Mouse (Mus musculus) kidney, postnatal 0 days (tissue): ENCODE results near the gene Gss. TPM values are rescaled to one million over a fixed set of nuclear protein-coding genes. Genes with fewer than 3 reads are reported as not detected.

Source experiments
- ATAC-seq: fragments of 200-750 bp; cut with Nextera tagmentation; replicated peaks from 2 replicates; pipeline ENCODE4 v1.8.0; 2017; ENCODE audit warnings: low read depth, moderate number of reproducible peaks, moderate TSS enrichment, moderate library complexity; ENCODE audit not compliant: low FRiP score
- DNase-seq: peaks from one replicate; pipeline ENCODE4 v3.0.0-alpha.2; 2016; ENCODE audit warnings: low spot score
- H3K27ac ChIP-seq: fragments of 300-500 bp; sonication (generic); 2 replicates; pipeline ENCODE4 v1.5.1; 2014; ENCODE audit warnings: mild to moderate bottlenecking
- H3K27me3 ChIP-seq: fragments of 300-500 bp; sonication (generic); 2 replicates; pipeline ENCODE4 v1.6.1; 2014; ENCODE audit warnings: low read length, mixed read lengths; ENCODE audit not compliant: insufficient read depth
- H3K36me3 ChIP-seq: fragments of 300-500 bp; sonication (generic); 2 replicates; pipeline ENCODE4 v1.6.1; 2014; ENCODE audit warnings: low read length, mixed read lengths; ENCODE audit not compliant: insufficient read depth
- H3K4me1 ChIP-seq: fragments of 300-500 bp; sonication (generic); replicated peaks from 2 replicates; pipeline ENCODE4 v1.6.1; 2014; ENCODE audit warnings: antibody characterized with exemption, low read length, mixed read lengths; ENCODE audit not compliant: insufficient read depth
- H3K4me2 ChIP-seq: fragments of 300-500 bp; sonication (generic); 2 replicates; pipeline ENCODE4 v1.6.1; 2014; ENCODE audit warnings: mild to moderate bottlenecking, low read length, moderate library complexity, mixed read lengths
- H3K4me3 ChIP-seq: fragments of 300-500 bp; sonication (generic); replicated peaks from 2 replicates; pipeline ENCODE4 v1.5.1; 2014; ENCODE audit warnings: low read depth, low read length
- H3K9ac ChIP-seq: fragments of 300-500 bp; sonication (generic); 2 replicates; pipeline ENCODE4 v1.6.1; 2014; ENCODE audit warnings: low read depth, low read length
- H3K9me3 ChIP-seq: fragments of 300-500 bp; sonication (generic); replicated peaks from 2 replicates; pipeline ENCODE4 v1.6.1; 2016; ENCODE audit warnings: low read length, inconsistent platforms, mixed read lengths
- CTCF ChIP-seq: IDR thresholded peaks from 2 replicates; pipeline ENCODE4 v1.5.1; 2016; ENCODE audit warnings: antibody characterized with exemption, low read depth, mild to moderate bottlenecking, moderate library complexity
- WGBS: fragments of 180-500 bp; shearing (Covaris S2); extraction: QIAGEN DNeasy Blood & Tissue Kit; methylation state at CpG from one replicate; pipeline ENCODE4 v1.1.7; 2014; 5-methylcytosine and 5-hydroxymethylcytosine counted together
- polyA plus RNA-seq: library from polyadenylated mRNA; unstranded; fragments of >200 nt; fragmentation: Nextera tagmentation; extraction: Ambion mirVana; gene quantifications from 2 replicates; pipeline ENCODE4 v1.2.1, GENCODE M21; 2015

Gss gene
- 114 and 129 TPM in 2 replicates for polyA plus RNA-seq

DNA sequence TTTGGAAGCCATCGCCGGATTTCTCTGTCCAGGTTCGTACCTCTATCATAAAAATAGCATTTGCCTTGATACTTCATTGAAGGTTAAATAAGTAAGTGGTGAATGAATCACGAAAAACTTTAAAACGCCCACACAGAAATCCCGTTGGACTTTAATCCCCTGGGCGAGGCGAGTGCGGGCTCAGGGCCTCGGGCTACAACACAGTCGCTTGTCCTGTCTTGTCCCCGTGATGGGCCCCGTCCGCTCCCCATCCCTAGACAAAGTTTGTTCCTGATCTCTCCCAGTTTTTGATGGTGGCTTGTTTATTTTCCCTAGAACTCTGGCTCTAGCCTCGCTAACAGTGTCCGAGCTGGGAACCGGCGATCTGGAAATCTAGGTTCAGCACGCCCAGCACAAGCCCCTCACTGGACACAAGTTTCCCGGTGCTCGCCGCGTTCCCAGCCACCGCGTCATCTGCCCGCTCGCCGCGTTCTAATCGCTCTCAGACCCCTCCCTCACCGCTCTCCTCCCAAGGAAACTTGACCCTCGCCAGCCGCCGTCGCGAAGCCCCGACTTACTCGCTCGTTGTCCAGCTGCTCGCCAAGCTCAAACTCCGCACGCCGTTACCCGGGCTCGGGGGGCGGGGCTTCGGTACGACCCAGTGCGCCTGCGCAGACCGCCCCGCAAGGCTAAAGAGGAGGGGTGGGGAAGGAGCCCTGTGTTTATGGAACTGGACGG, at the start of gene Gss:
TSS of gene Gss (minus strand) at position 674 of the 717 bp plus-strand sequence.
- 0% methylated on average over 53 of the region's 53 CpGs for WGBS
- ATAC-seq (peak; percentile 89), DNase-seq (peak; percentile 99)
- Histone ChIP-seq H3K9ac (peak within 1 kb of the TSS; percentile 72), H3K27ac (peak within 1 kb of the TSS; percentile 89), H3K4me1 (peaks cover 4% of the 10 kb centered on the region; the same call in 1 of the 2 replicates), H3K36me3 (no peaks in the 10 kb centered on the region), H3K9me3 (no peaks in the 10 kb centered on the region), H3K27me3 (no peaks in the 10 kb centered on the region), H3K4me3 (peak within 1 kb of the TSS; percentile 52), H3K4me2 (peak within 1 kb of the TSS; percentile 55)
- TF ChIP-seq CTCF, result no peak

GRCm38 (mm10) chr2:155641540-155642472, 49.2 kb upstream of the Gss start:
- Histone ChIP-seq H3K4me2 (no peak overlapping the region), H3K27me3 (no peaks in the 10 kb centered on the region), H3K4me1 (no peaks in the 10 kb centered on the region), H3K9ac (no peak overlapping the region), H3K36me3 (peaks cover 75% of the 10 kb centered on the region), H3K27ac (no peak overlapping the region), H3K9me3 (no peaks in the 10 kb centered on the region), H3K4me3 (no peak overlapping the region)
- no peak for TF ChIP-seq CTCF
- peak; percentile 81 for ATAC-seq
- 76% methylated on average over 18 of the region's 18 CpGs for WGBS
- no peak for DNase-seq

DNA sequence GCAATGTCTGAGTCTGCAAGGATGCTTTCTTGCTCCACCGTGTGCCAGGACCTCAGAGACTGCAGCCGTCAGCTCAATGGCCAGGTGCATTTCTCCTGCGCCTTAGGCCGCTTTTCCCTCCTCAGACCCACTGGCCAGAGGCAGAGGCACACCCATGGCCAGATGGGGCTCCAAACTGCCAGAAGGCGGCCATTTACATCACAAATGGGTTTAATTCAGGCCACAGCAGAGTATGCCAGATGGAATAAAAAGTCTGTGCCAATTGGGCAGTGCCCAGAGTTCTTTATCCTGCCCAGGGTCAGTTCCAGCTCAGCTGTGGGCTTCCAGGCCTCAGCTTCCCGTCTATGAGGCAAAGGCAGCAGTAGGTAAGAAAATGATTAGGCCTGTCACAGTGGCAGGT, 48.0 kb upstream of the Gss start:
- Histone ChIP-seq H3K27ac (no peak overlapping the region), H3K9me3 (no peaks in the 10 kb centered on the region), H3K4me2 (no peak overlapping the region), H3K4me3 (no peak overlapping the region), H3K36me3 (peaks cover 80% of the 10 kb centered on the region), H3K9ac (no peak overlapping the region), H3K27me3 (no peaks in the 10 kb centered on the region), H3K4me1 (no peaks in the 10 kb centered on the region)
- ATAC-seq, result no peak
- WGBS, result 92% methylated on average over 6 of the region's 6 CpGs
- TF ChIP-seq CTCF, result no peak
- DNase-seq, result no peak

DNA sequence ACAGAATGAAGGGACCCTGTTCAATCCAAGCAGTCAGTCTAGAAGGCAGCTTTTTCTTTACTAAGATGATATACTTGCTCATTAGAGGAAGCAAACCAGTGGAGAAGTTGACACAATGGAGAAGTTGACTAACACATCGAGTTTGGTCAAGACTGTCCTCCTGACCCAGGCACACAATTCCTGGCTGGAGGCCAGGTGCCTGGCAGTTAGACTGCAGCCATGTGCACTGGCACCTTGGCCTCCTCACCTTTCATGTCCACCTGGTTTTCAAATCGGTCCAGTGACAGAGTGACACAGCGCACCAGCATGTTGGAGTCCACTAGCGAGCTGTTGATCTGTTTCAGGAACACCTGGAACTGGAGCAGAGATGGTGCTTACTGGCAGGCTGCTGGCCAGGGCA, 44.8 kb upstream of the Gss start:
- Histone ChIP-seq H3K4me3 (no peak overlapping the region), H3K4me2 (no peak overlapping the region), H3K27me3 (no peaks in the 10 kb centered on the region), H3K9ac (no peak overlapping the region), H3K27ac (no peak overlapping the region), H3K36me3 (peaks cover 79% of the 10 kb centered on the region), H3K9me3 (no peaks in the 10 kb centered on the region), H3K4me1 (no peaks in the 10 kb centered on the region)
- no peak for ATAC-seq
- no peak for TF ChIP-seq CTCF
- no peak for DNase-seq
- WGBS, result 84% methylated on average over 4 of the region's 4 CpGs

DNA sequence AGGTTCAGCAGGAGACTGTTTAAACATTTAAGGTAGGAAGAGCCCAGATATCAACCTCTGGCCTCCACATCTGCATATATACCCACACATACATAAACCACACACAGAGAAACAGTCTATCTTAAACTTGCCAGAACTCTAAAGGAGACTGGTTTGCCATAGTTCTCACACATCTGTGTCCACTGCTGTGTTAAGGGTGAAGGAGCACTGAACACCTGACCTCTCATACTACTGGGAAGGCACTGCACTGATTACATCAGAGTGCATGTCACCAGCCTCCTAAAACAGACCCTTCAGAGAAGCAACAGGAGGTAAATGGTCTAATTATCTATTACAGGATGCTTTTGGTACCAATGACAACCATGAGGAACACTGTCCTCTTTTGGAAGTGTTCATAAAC, 44.3 kb upstream of the Gss start:
- H3K4me3 ChIP-seq, result no peak overlapping the region
- H3K4me2 ChIP-seq, result no peak overlapping the region
- ATAC-seq (no peak), DNase-seq (no peak)
- no peak for TF ChIP-seq CTCF
- H3K9me3 ChIP-seq, result no peaks in the 10 kb centered on the region
- H3K27ac ChIP-seq, result no peak overlapping the region
- no peak overlapping the region for H3K9ac ChIP-seq
- no peaks in the 10 kb centered on the region for H3K4me1 ChIP-seq
- peaks cover 74% of the 10 kb centered on the region for H3K36me3 ChIP-seq
- no peaks in the 10 kb centered on the region for H3K27me3 ChIP-seq

DNA sequence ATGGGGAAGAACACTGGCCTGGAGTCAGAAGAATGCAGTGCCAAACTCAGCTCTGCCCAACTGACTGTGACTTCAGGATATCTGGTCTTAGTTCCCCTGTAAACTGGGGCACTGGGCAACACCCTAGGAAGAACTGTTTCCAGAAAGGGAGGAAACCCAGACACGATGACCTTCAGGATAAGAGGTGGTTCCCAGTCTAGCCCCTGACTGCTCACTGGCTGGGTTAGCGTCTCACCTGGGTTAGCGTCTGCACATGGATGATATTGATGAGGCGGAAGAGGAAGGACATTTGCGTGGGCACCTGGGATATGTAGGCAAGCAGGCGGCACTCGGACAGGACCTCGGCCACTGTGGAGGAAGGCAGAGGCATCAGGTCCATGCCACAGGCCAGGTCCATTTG, 43.4 kb upstream of the Gss start:
- no peaks in the 10 kb centered on the region for H3K27me3 ChIP-seq
- H3K4me2 ChIP-seq, result no peak overlapping the region
- peaks cover 64% of the 10 kb centered on the region for H3K36me3 ChIP-seq
- TF ChIP-seq CTCF, result no peak
- ATAC-seq (no peak), DNase-seq (no peak)
- no peaks in the 10 kb centered on the region for H3K9me3 ChIP-seq
- no peaks in the 10 kb centered on the region for H3K4me1 ChIP-seq
- H3K27ac ChIP-seq, result no peak overlapping the region
- 95% methylated on average over 8 of the region's 8 CpGs for WGBS
- no peak overlapping the region for H3K9ac ChIP-seq
- H3K4me3 ChIP-seq, result no peak overlapping the region
